Mouse (Mus musculus): ENCODE measurements around the gene Gpn3. TPM values are rescaled to one million over a fixed set of nuclear protein-coding genes. Genes with fewer than 3 reads are reported as not detected.

Gpn3 gene
- 10 to 100 TPM; 20.0 to 26.6 TPM for total RNA-seq (2021)
- long read RNA-seq, experiment 1, transcript Gpn3-201 (8 exons, 1,592 nt), result major isoform, 28 of 30 reads
- long read RNA-seq, experiment 1, partial matches to known transcripts, result 2 of 30 reads
- long read RNA-seq, experiment 1, other reads (novel, unspliced or antisense), result 0 of 30 reads
- long read RNA-seq, experiment 2, transcript Gpn3-201 (8 exons, 1,592 nt), result major isoform, 38 of 40 reads
- long read RNA-seq, experiment 2, partial matches to known transcripts, result 1 of 40 reads
- long read RNA-seq, experiment 2, other reads (novel, unspliced or antisense), result 1 of 40 reads

- DNase-seq, result peak; percentile 47
- intact Hi-C loops (cut with DNase I; ENCODE audit: low total_unique reads), result no loop called here
Measured at GRCm38 (mm10) chr5:122371591-122372191, at the start of gene Gpn3. Gene Gpn3 (plus strand): TSS chr5:122371876.

- DNase-seq, result no peak
- intact Hi-C loops (cut with DNase I; ENCODE audit: low total_unique reads), result no loop called here
Measured at GRCm38 (mm10) chr5:122323523-122323922, 48.2 kb upstream of the Gpn3 start.

GRCm38 (mm10) chr5:122324608-122325431 is 46.9 kb upstream of the Gpn3 start:
- intact Hi-C loops (cut with DNase I; ENCODE audit: low total_unique reads), result no loop called here

GRCm38 (mm10) chr5:122325477-122325876 is 46.2 kb upstream of the Gpn3 start:
- intact Hi-C loops (cut with DNase I; ENCODE audit: low total_unique reads), result no loop called here
- DNase-seq, result no peak

More at GRCm38 (mm10) chr5:122324608-122325431, 46.9 kb upstream of the Gpn3 start:
- no peak for DNase-seq

GRCm38 (mm10) chr5:122327283-122327682 is 44.4 kb upstream of the Gpn3 start:
- intact Hi-C loops (cut with DNase I; ENCODE audit: low total_unique reads), result no loop called here
- DNase-seq, result no peak

GRCm38 (mm10) chr5:122330269-122330668 is 41.4 kb upstream of the Gpn3 start:
- no peak for DNase-seq
- intact Hi-C loops (cut with DNase I; ENCODE audit: low total_unique reads), result no loop called here

- intact Hi-C loops (cut with DNase I; ENCODE audit: low total_unique reads), result no loop called here
- no peak for DNase-seq
Measured at GRCm38 (mm10) chr5:122334682-122335081, 37.0 kb upstream of the Gpn3 start.

- no peak for DNase-seq
- intact Hi-C loops (cut with DNase I; ENCODE audit: low total_unique reads), result no loop called here
Measured at GRCm38 (mm10) chr5:122336554-122337294, 35.0 kb upstream of the Gpn3 start.

GRCm38 (mm10) chr5:122342874-122343273 is 28.8 kb upstream of the Gpn3 start:
- DNase-seq, result no peak
- intact Hi-C loops (cut with DNase I; ENCODE audit: low total_unique reads), result loop anchor here (10.0 kb wide), 1 partner anchor 208 kb away; no protein-coding TSS in a partner anchor

- no peak for DNase-seq
Measured at GRCm38 (mm10) chr5:122343768-122344167, 27.9 kb upstream of the Gpn3 start.

GRCm38 (mm10) chr5:122344260-122344659 is 27.4 kb upstream of the Gpn3 start:
- intact Hi-C loops (cut with DNase I; ENCODE audit: low total_unique reads), result loop anchor here (10.0 kb wide), 1 partner anchor 209 kb away; no protein-coding TSS in a partner anchor
- DNase-seq, result peak; percentile 66

More at GRCm38 (mm10) chr5:122343768-122344167, 27.9 kb upstream of the Gpn3 start:
- intact Hi-C loops (cut with DNase I; ENCODE audit: low total_unique reads), result loop anchor here (10.0 kb wide), 1 partner anchor 209 kb away; no protein-coding TSS in a partner anchor

- no peak for DNase-seq
- intact Hi-C loops (cut with DNase I; ENCODE audit: low total_unique reads), result loop anchor here (10.0 kb wide), 1 partner anchor 211 kb away; no protein-coding TSS in a partner anchor
Measured at GRCm38 (mm10) chr5:122345777-122346176, 25.9 kb upstream of the Gpn3 start.

GRCm38 (mm10) chr5:122353807-122354491 is 17.7 kb upstream of the Gpn3 start, which contains the start of the genes Rad9b and Vps29:
Gene Rad9b (minus strand): TSS chr5:122354233.
Gene Vps29 (plus strand): TSS chr5:122354369.
- peak; percentile 99 for DNase-seq
- intact Hi-C loops (cut with DNase I; ENCODE audit: low total_unique reads), result no loop called here

- no peak for DNase-seq
- intact Hi-C loops (cut with DNase I; ENCODE audit: low total_unique reads), result no loop called here
Measured at GRCm38 (mm10) chr5:122354492-122355067, 17.1 kb upstream of the Gpn3 start.

- intact Hi-C loops (cut with DNase I; ENCODE audit: low total_unique reads), result no loop called here
- peak; percentile 99 for DNase-seq
Measured at GRCm38 (mm10) chr5:122372192-122372769, 605 bp downstream of the Gpn3 start, which contains the start of gene Fam216a. Gene Fam216a (minus strand): TSS chr5:122372364.

- DNase-seq, result no peak
- intact Hi-C loops (cut with DNase I; ENCODE audit: low total_unique reads), result no loop called here
Measured at GRCm38 (mm10) chr5:122372878-122373277, 1.2 kb downstream of the Gpn3 start.

- intact Hi-C loops (cut with DNase I; ENCODE audit: low total_unique reads), result no loop called here
- DNase-seq, result no peak
Measured at GRCm38 (mm10) chr5:122377101-122377833, 5.6 kb downstream of the Gpn3 start.

Data from gastrocnemius, postnatal 14 days (tissue).